15 mouse cellular contexts compared by ENCODE assay signal in genomic region chrX:96239644-96240043, GRCm38 (mm10). TPM values are rescaled to one million over a fixed set of nuclear protein-coding genes. Genes with fewer than 3 reads are reported as not detected.
DNase-seq lines count a peak whose midpoint lies in the region; ATAC-seq and TF ChIP-seq lines count a peak whose summit lies in the region.
"Had no signal": no experiment of that assay in that cellular context is flagged by ENCODE, and none has a peak within 500 bp of the region (broad histone marks: within the 10 kb centered on the region; RNA-seq: fewer than 3 reads in every experiment).

No protein-coding gene starts in this region.

- WGBS in liver, embryonic 13.5 days (ENCODE audit: insufficient replicate concordance): 24% methylated on average over 2 of the region's 2 CpGs

- DNase-seq in layer of hippocampus, adult 9-11 months: peak; percentile 10
- no peak for DNase-seq in layer of hippocampus, postnatal 36 days
- DNase-seq in MEL (ENCODE audit: low read depth, low spot score): peak; percentile 81
- DNase-seq in liver, embryonic 13.5 days: peak; percentile 6
- peak; percentile 5 to 7 for DNase-seq in natural killer cell, adult 2 months (ENCODE audit: low spot score in 2 of 2)
- DNase-seq in urinary bladder, postnatal 36 days (ENCODE audit: low spot score in 2 of 2): no peak
- no peak for DNase-seq in left cerebral cortex, adult 18-20 months (ENCODE audit: low spot score in 2 of 2)
- DNase-seq: embryo, embryonic 11 days; gastrocnemius, adult 2 months; heart, postnatal 4 days; kidney, adult 11 months had no signal

- no peak overlapping the region for H3K9ac ChIP-seq in MEL (ENCODE audit: control insufficient read depth, low read depth, low read length, poor library complexity, severe bottlenecking)
- H3K9ac ChIP-seq in liver, embryonic 13.5 days: no peak overlapping the region
- H3K9ac ChIP-seq: limb, embryonic 13.5 days; midbrain, embryonic 15.5 days had no signal

- H3K9me3 ChIP-seq in MEL (replicated peaks; ENCODE audit: insufficient read depth, low read length): no peaks in the 10 kb centered on the region
- no peaks in the 10 kb centered on the region for H3K9me3 ChIP-seq in liver, embryonic 13.5 days (replicated peaks)
- H3K9me3 ChIP-seq: forebrain, embryonic 10.5 days; limb, embryonic 13.5 days; midbrain, embryonic 15.5 days had no signal

- peak; percentile 90 for TF ChIP-seq EP300 in MEL (IDR thresholded peaks at IDR 0.05; ENCODE audit: low read depth in 1 of 2, low read length in 2 of 2)

- TF ChIP-seq RAD21 in MEL (IDR thresholded peaks at IDR 0.05; ENCODE audit: low read depth, low read length): no peak

- 0 out of 4 replicates have a peak, but pooled peaks cover 0 to 3% of the 10 kb centered on the region in 2 experiments for H3K4me1 ChIP-seq in MEL (ENCODE audit: control insufficient read depth in 1 of 2, insufficient read depth in 2 of 2, low read length in 2 of 2)
- H3K4me1 ChIP-seq in liver, embryonic 13.5 days (replicated peaks): no peaks in the 10 kb centered on the region
- H3K4me1 ChIP-seq: forebrain, embryonic 10.5 days; limb, embryonic 13.5 days; midbrain, embryonic 15.5 days had no signal

- peaks cover 0 to 17% of the 10 kb centered on the region in 2 experiments; a peak in 2 of 4 replicates for H3K36me3 ChIP-seq in MEL (ENCODE audit: control insufficient read depth in 1 of 2, insufficient read depth in 2 of 2, low read length in 2 of 2)
- no peaks in the 10 kb centered on the region for H3K36me3 ChIP-seq in liver, embryonic 13.5 days
- H3K36me3 ChIP-seq: forebrain, embryonic 10.5 days; limb, embryonic 13.5 days; midbrain, embryonic 15.5 days had no signal

- H3K4me3 ChIP-seq in MEL (ENCODE audit: control insufficient read depth in 1 of 2, insufficient read depth in 1 of 2, low read depth in 2 of 2, low read length in 2 of 2): no peak overlapping the region
- H3K4me3 ChIP-seq in liver, embryonic 13.5 days (replicated peaks): no peak overlapping the region
- H3K4me3 ChIP-seq: forebrain, embryonic 10.5 days; limb, embryonic 13.5 days; midbrain, embryonic 15.5 days had no signal

- no peak overlapping the region for H3K4me2 ChIP-seq in liver, embryonic 13.5 days
- H3K4me2 ChIP-seq: limb, embryonic 13.5 days; midbrain, embryonic 15.5 days had no signal

- H3K27me3 ChIP-seq in MEL (ENCODE audit: control insufficient read depth in 1 of 2, insufficient read depth in 2 of 2, low read length in 2 of 2): no peaks in the 10 kb centered on the region
- no peaks in the 10 kb centered on the region for H3K27me3 ChIP-seq in liver, embryonic 13.5 days
- H3K27me3 ChIP-seq: limb, embryonic 13.5 days; midbrain, embryonic 15.5 days had no signal

- peak overlapping the region; percentile 64 for H3K27ac ChIP-seq in MEL (ENCODE audit: control insufficient read depth, low read depth, low read length)
- H3K27ac ChIP-seq in liver, embryonic 13.5 days: no peak overlapping the region
- H3K27ac ChIP-seq: forebrain, embryonic 10.5 days; gastrocnemius, adult 2 months; limb, embryonic 13.5 days; midbrain, embryonic 15.5 days had no signal

- no peak for TF ChIP-seq POLR2A in MEL (IDR thresholded peaks at IDR 0.05; ENCODE audit: control insufficient read depth in 1 of 2, insufficient read depth in 1 of 2, low read depth in 1 of 2, low read length in 2 of 2, poor library complexity in 1 of 2)

- no peak for TF ChIP-seq CTCF in MEL (IDR thresholded peaks at IDR 0.05 in 2 of 3, conservative IDR thresholded peaks at IDR 0.05 in 1 of 3; ENCODE audit: control insufficient read depth in 1 of 3, insufficient read depth in 1 of 3, low read depth in 2 of 3, low read length in 3 of 3, poor library complexity in 1 of 3, severe bottlenecking in 1 of 3)

- peak; percentile 47 for ATAC-seq in liver, embryonic 13.5 days (ENCODE audit: low read depth)
- ATAC-seq: activated CD4-positive, CD25-positive, alpha-beta regulatory T cell, adult 4 months; midbrain, embryonic 15.5 days had no signal

- H3K79me2 ChIP-seq in MEL (ENCODE audit: control insufficient read depth, insufficient read depth, low read length, poor library complexity): no peaks in the 10 kb centered on the region

TF ChIP-seq in MEL, 35 proteins besides CTCF, POLR2A, EP300 and RAD21:
- TF ChIP-seq SIN3A (IDR thresholded peaks at IDR 0.05; ENCODE audit: low read length) (peak; percentile 72), TCF12 (IDR thresholded peaks at IDR 0.05; ENCODE audit: low read depth, low read length) (peak; percentile 86), POLR2AphosphoS2 (IDR thresholded peaks at IDR 0.05; ENCODE audit: low read length) (no peak), ZMIZ1 (IDR thresholded peaks at IDR 0.05; ENCODE audit: low read depth, low read length) (no peak), GATA1 (IDR thresholded peaks at IDR 0.05; ENCODE audit: low read depth, low read length) (peak; percentile 69), ZKSCAN1 (IDR thresholded peaks at IDR 0.05; ENCODE audit: low read depth, low read length) (no peak), TAL1 (IDR thresholded peaks at IDR 0.05; ENCODE audit: low read length) (peak; percentile 67), USF1 (IDR thresholded peaks at IDR 0.05; ENCODE audit: low read depth, low read length) (peak; percentile 85), POLR2AphosphoS5 (IDR thresholded peaks at IDR 0.05; ENCODE audit: borderline replicate concordance, low read depth, low read length) (no peak), E2F4 (IDR thresholded peaks at IDR 0.05; ENCODE audit: borderline replicate concordance, low read depth, low read length) (no peak), MYB (IDR thresholded peaks at IDR 0.05; ENCODE audit: low read depth, low read length) (peak; percentile 50; the same call in 1 of the 2 replicates), JUND (IDR thresholded peaks at IDR 0.05; ENCODE audit: low read depth, low read length) (no peak), ETS1 (IDR thresholded peaks at IDR 0.05; ENCODE audit: low read depth, low read length) (peak; percentile 75), MAX (IDR thresholded peaks at IDR 0.05; ENCODE audit: low read length) (peak; percentile 70), GABPA (IDR thresholded peaks at IDR 0.05; ENCODE audit: low read depth, low read length) (no peak), ZC3H11A (IDR thresholded peaks at IDR 0.05; ENCODE audit: low read depth, low read length) (no peak), RCOR1 (IDR thresholded peaks at IDR 0.05; ENCODE audit: low read depth, low read length) (peak; percentile 79), USF2 (IDR thresholded peaks at IDR 0.05; ENCODE audit: borderline replicate concordance in 1 of 2, insufficient read depth in 1 of 2, low read depth in 1 of 2, low read length in 2 of 2) (0 out of 4 replicates have a peak, but pooled peaks of 1 of the 2 experiments have one; percentile 27), MYC (IDR thresholded peaks at IDR 0.05; ENCODE audit: low read depth, low read length) (peak; percentile 53; the same call in 1 of the 2 replicates)

RNA-seq across cellular contexts. Expression of gene Vsig4, which starts 53.6 kb away (rescaled TPM):
- not detected for total RNA-seq in layer of hippocampus, postnatal 36 days (2021)
- not detected in 2 replicates for total RNA-seq in MEL (2012; rRNA removed)
- not detected for polyA plus RNA-seq in MEL (2012; ENCODE audit: insufficient read depth in 1 of 2, insufficient read length in 2 of 2, low read depth in 1 of 2, low replicate concordance in 2 of 2, missing spikeins in 1 of 2)
- polyA plus RNA-seq in liver, embryonic 13.5 days (2015; fragmentation: Nextera tagmentation; extraction: Ambion mirVana): 0.13 TPM in 2 replicates
- total RNA-seq in left cerebral cortex, adult 18-20 months (2021): not detected
- total RNA-seq: gastrocnemius, adult 2 months; heart, postnatal 4 days had no signal
- polyA plus RNA-seq: activated CD4-positive, CD25-positive, alpha-beta regulatory T cell, adult 4 months; forebrain, embryonic 10.5 days; limb, embryonic 13.5 days; midbrain, embryonic 15.5 days had no signal

Comparison
In these comparisons a context has a peak if more than half of its experiments do, and no peak if none do; other contexts are left out.
1. DNase-seq: peak in layer of hippocampus, adult 9-11 months (single experiment), MEL (single experiment), liver, embryonic 13.5 days (single experiment) and natural killer cell, adult 2 months (2 of 2); none in layer of hippocampus, postnatal 36 days (0 of 2), urinary bladder, postnatal 36 days (0 of 2) and left cerebral cortex, adult 18-20 months (0 of 2).